Mouse (Mus musculus) kidney, embryonic 16.5 days (tissue): Measurements from ENCODE around the gene Dcxr. TPM values are rescaled to one million over a fixed set of nuclear protein-coding genes. Genes with fewer than 3 reads are reported as not detected.
A peak's percentile ranks its signal among the peaks of the same experiment; 100 is the strongest.
"Not testable (repeated sequence)": the region's sequence is repeated elsewhere in the genome, so short reads cannot be mapped to it uniquely, and the experiment has no call there.

Experiments
- ATAC-seq: fragments of 200-750 bp; cut with Nextera tagmentation; 2 replicates; pipeline ENCODE4 v1.8.0; 2017; ENCODE audit warnings: moderate TSS enrichment; ENCODE audit not compliant: low FRiP score, low TSS enrichment
- H3K27ac ChIP-seq: fragments of 300-500 bp; sonication (generic); 2 replicates; pipeline ENCODE4 v1.5.1; 2014; ENCODE audit warnings: low read length
- H3K27me3 ChIP-seq: fragments of 300-500 bp; sonication (generic); 2 replicates; pipeline ENCODE4 v1.6.1; 2014; ENCODE audit warnings: low read length, control low read depth, mixed read lengths; ENCODE audit not compliant: insufficient read depth
- H3K36me3 ChIP-seq: fragments of 300-500 bp; sonication (generic); 2 replicates; pipeline ENCODE4 v1.6.1; 2014; ENCODE audit warnings: low read length, control low read depth, mixed read lengths; ENCODE audit not compliant: insufficient read depth
- H3K4me1 ChIP-seq: fragments of 300-500 bp; sonication (generic); 2 replicates; pipeline ENCODE4 v1.6.1; 2014; ENCODE audit warnings: low read length, control low read depth, mixed read lengths; ENCODE audit not compliant: insufficient read depth
- H3K4me2 ChIP-seq: fragments of 300-500 bp; sonication (generic); replicated peaks from 2 replicates; pipeline ENCODE4 v1.6.1; 2014; ENCODE audit warnings: low read depth, low read length
- H3K4me3 ChIP-seq: fragments of 300-500 bp; sonication (generic); 2 replicates; pipeline ENCODE4 v1.5.1; 2014; ENCODE audit warnings: mild to moderate bottlenecking, low read length
- H3K9ac ChIP-seq: fragments of 300-500 bp; sonication (generic); replicated peaks from 2 replicates; pipeline ENCODE4 v1.6.1; 2014; ENCODE audit warnings: low read length
- H3K9me3 ChIP-seq: fragments of 300-500 bp; sonication (generic); 2 replicates; pipeline ENCODE4 v1.6.1; 2016; ENCODE audit warnings: low read length, control low read depth
- WGBS: fragments of 180-500 bp; shearing (Covaris S2); extraction: QIAGEN DNeasy Blood & Tissue Kit; methylation state at CpG from one replicate; pipeline ENCODE4 v1.1.7; 2014; 5-methylcytosine and 5-hydroxymethylcytosine counted together
- polyA plus RNA-seq: library from polyadenylated mRNA; unstranded; fragments of >200 nt; fragmentation: Nextera tagmentation; extraction: Ambion mirVana; gene quantifications from 2 replicates; pipeline ENCODE4 v1.2.1, GENCODE M21; 2015

Gene Dcxr
- 49.4 and 56.5 TPM in 2 replicates for polyA plus RNA-seq

- no peaks in the 10 kb centered on the region for H3K36me3 ChIP-seq
- H3K4me3 ChIP-seq, result peak within 1 kb of the TSS; percentile 72
- H3K9ac ChIP-seq, result peak within 1 kb of the TSS; percentile 68
- H3K27ac ChIP-seq, result peak within 1 kb of the TSS; percentile 61; the same call in 1 of the 2 replicates
- H3K4me2 ChIP-seq, result peak within 1 kb of the TSS; percentile 92
- peaks cover 15% of the 10 kb centered on the region for H3K4me1 ChIP-seq
- WGBS, result 0% methylated on average over 14 of the region's 14 CpGs
- peak; percentile 93 for ATAC-seq
- no peaks in the 10 kb centered on the region for H3K9me3 ChIP-seq
- H3K27me3 ChIP-seq, result peaks cover 6% of the 10 kb centered on the region; the same call in 1 of the 2 replicates
These were observed at the start of gene Dcxr for GRCm38 (mm10) chr11:120727169-120727527. Gene Dcxr, minus strand, starts transcription at chr11:120727281.

GRCm38 (mm10) chr11:120775774-120776469 is 48.8 kb upstream of the Dcxr start:
- Histone ChIP-seq H3K9ac (no peak overlapping the region; the same call in 1 of the 2 replicates), H3K4me2 (no peak overlapping the region), H3K27me3 (no peaks in the 10 kb centered on the region), H3K27ac (no peak overlapping the region), H3K4me1 (no peaks in the 10 kb centered on the region), H3K36me3 (no peaks in the 10 kb centered on the region), H3K9me3 (no peaks in the 10 kb centered on the region), H3K4me3 (no peak overlapping the region)
- ATAC-seq, result peak; percentile 89
- 22% methylated on average over 15 of the region's 15 CpGs for WGBS

GRCm38 (mm10) chr11:120773463-120774190 is 46.5 kb upstream of the Dcxr start:
- WGBS, result 85% methylated on average over 7 of the region's 7 CpGs
- no peak overlapping the region for H3K4me3 ChIP-seq
- no peak overlapping the region for H3K4me2 ChIP-seq
- ATAC-seq, result no peak
- H3K4me1 ChIP-seq, result no peaks in the 10 kb centered on the region
- no peak overlapping the region for H3K27ac ChIP-seq
- H3K9me3 ChIP-seq, result no peaks in the 10 kb centered on the region
- H3K36me3 ChIP-seq, result no peaks in the 10 kb centered on the region
- H3K27me3 ChIP-seq, result no peaks in the 10 kb centered on the region
- H3K9ac ChIP-seq, result no peak overlapping the region

GRCm38 (mm10) chr11:120772749-120773148 is 45.7 kb upstream of the Dcxr start:
- no peaks in the 10 kb centered on the region for H3K36me3 ChIP-seq
- H3K4me2 ChIP-seq, result no peak overlapping the region
- H3K9ac ChIP-seq, result no peak overlapping the region
- 81% methylated on average over 3 of the region's 3 CpGs for WGBS
- no peak overlapping the region for H3K4me3 ChIP-seq
- no peak overlapping the region for H3K27ac ChIP-seq
- H3K27me3 ChIP-seq, result no peaks in the 10 kb centered on the region
- no peak for ATAC-seq
- no peaks in the 10 kb centered on the region for H3K9me3 ChIP-seq
- H3K4me1 ChIP-seq, result no peaks in the 10 kb centered on the region

GRCm38 (mm10) chr11:120768206-120768605 is 41.1 kb upstream of the Dcxr start:
- ATAC-seq, result peak; percentile 46; the same call in 1 of the 2 replicates
- H3K27me3 ChIP-seq, result 0 out of 2 replicates have a peak, but pooled peaks cover 2% of the 10 kb centered on the region
- no peak overlapping the region for H3K27ac ChIP-seq
- H3K9me3 ChIP-seq, result no peaks in the 10 kb centered on the region
- no peaks in the 10 kb centered on the region for H3K36me3 ChIP-seq
- H3K4me1 ChIP-seq, result no peaks in the 10 kb centered on the region
- no peak overlapping the region for H3K9ac ChIP-seq
- WGBS, result 38% methylated on average over 1 of the region's 1 CpGs
- no peak overlapping the region for H3K4me2 ChIP-seq
- no peak overlapping the region for H3K4me3 ChIP-seq

- not testable (repeated sequence) for H3K9me3 ChIP-seq, H3K4me3 ChIP-seq, H3K4me1 ChIP-seq, H3K27ac ChIP-seq, H3K27me3 ChIP-seq, H3K9ac ChIP-seq, ATAC-seq, H3K36me3 ChIP-seq, H3K4me2 ChIP-seq
- 54% methylated on average over 3 of the region's 7 CpGs for WGBS
These were observed 39.9 kb upstream of the Dcxr start for GRCm38 (mm10) chr11:120767023-120767422.

- ATAC-seq, H3K27me3 ChIP-seq, H3K4me1 ChIP-seq, H3K27ac ChIP-seq, H3K36me3 ChIP-seq, H3K9ac ChIP-seq, H3K4me3 ChIP-seq: not testable (repeated sequence)
- peak overlapping the region; percentile 27; the same call in 1 of the 2 replicates for H3K4me2 ChIP-seq
- peaks cover 13% of the 10 kb centered on the region; the same call in 1 of the 2 replicates for H3K9me3 ChIP-seq
- WGBS, result 18% methylated on average over 7 of the region's 23 CpGs
These were observed 36.3 kb upstream of the Dcxr start for GRCm38 (mm10) chr11:120763121-120763999.

GRCm38 (mm10) chr11:120762672-120763041 is 35.6 kb upstream of the Dcxr start, which contains the start of gene Hmga1b:
Gene Hmga1b, plus strand, starts transcription at chr11:120762794.
- peak; percentile 55; the same call in 1 of the 2 replicates for ATAC-seq
- Histone ChIP-seq H3K4me2 (peak within 1 kb of the TSS; percentile 27; the same call in 1 of the 2 replicates), H3K9me3 (peaks cover 20% of the 10 kb centered on the region)
- not testable (repeated sequence) for H3K36me3 ChIP-seq, H3K27ac ChIP-seq, H3K4me1 ChIP-seq, H3K27me3 ChIP-seq, H3K4me3 ChIP-seq, H3K9ac ChIP-seq
- WGBS, result 13% methylated on average over 14 of the region's 14 CpGs

- 61% methylated on average over 14 of the region's 14 CpGs for WGBS
- Histone ChIP-seq H3K4me2 (no peak overlapping the region), H3K27ac (no peak overlapping the region), H3K4me1 (no peaks in the 10 kb centered on the region), H3K36me3 (no peaks in the 10 kb centered on the region), H3K9ac (no peak overlapping the region), H3K4me3 (no peak overlapping the region), H3K27me3 (peaks cover 10% of the 10 kb centered on the region), H3K9me3 (peaks cover 22% of the 10 kb centered on the region)
- ATAC-seq, result no peak
These were observed 35.0 kb upstream of the Dcxr start for GRCm38 (mm10) chr11:120761811-120762671.
